Mouse (Mus musculus) left cerebral cortex, adult 6 months (tissue): ENCODE results near the gene Pcnt. TPM values are rescaled to one million over a fixed set of nuclear protein-coding genes. Genes with fewer than 3 reads are reported as not detected.

Experiments
- long read RNA-seq, 2 experiments: library from polyadenylated mRNA; unstranded; transcript quantifications; one replicate each; pipeline ENCODE4 v2.0.0; 2019 to 2020
- polyA plus RNA-seq: library from polyadenylated mRNA; unstranded; fragments of <200 nt; fragmentation: Nextera tagmentation; gene quantifications from 2 replicates; pipeline ENCODE4 v1.2.3, GENCODE M21; 2021

Pcnt gene
- polyA plus RNA-seq = 6.5 and 9.8 TPM in 2 replicates
- long read RNA-seq, experiment 1, partial matches to known transcripts = 30 of 42 reads
- long read RNA-seq, experiment 1, other reads (novel, unspliced or antisense) = 12 of 42 reads
- long read RNA-seq, experiment 2, partial matches to known transcripts = 20 of 26 reads
- long read RNA-seq, experiment 2, other reads (novel, unspliced or antisense) = 5 of 26 reads

GRCm38 (mm10) chr10:76442178-76443088 lies at the start of gene Pcnt:
Pcnt (minus strand) TSS chr10:76442786.

DNA sequence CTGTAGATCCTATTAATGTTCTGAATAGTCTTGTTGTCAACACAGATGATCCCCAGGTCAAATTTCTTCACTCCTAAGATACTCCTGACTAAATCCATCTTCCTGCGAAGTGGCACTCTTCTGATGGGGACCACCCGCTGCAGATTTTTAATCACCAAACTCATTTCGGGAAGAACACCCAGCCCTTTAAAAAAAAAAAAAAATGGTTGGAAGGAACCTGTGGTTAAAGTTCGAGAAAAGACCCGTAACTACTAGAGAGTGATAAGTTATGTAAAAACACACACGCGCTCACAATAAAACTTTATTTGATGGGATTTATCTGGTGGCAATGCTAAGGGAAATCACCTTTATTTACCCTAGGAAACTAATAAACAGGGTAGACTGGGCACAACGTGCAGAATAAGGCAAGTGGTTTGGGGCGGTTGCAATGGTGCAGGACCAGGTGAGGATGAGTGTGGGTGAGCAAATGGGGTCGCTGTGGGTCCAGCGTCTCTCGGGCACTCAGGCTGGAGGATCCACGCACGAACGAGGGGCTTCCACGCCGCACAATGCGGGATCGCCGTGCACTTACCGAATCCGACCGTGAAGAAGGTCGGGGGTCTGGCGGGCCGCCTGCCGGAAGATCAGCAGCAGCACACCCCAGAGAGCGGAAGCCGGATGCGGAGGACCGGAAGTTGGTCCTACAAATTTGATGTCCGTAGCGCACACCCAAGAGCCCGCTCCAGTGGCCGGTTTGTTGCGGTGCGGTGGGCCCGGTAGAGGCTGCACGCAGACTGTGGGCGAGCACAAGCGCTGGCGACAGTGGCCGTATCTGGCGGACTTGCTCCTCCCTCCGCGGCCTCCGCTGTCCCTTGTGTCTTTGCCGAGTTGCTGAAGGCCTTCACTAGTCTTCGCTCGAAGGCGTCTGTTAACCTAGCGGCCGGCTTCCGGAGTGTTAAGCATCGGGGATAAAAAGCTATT lies 25.9 kb upstream of the Pcnt start, which contains the start of the genes Mcm3ap and Ybey:
Gene Mcm3ap, plus strand, starts transcription at position 725 of the 960 bp plus-strand sequence.
Gene Ybey, minus strand, starts transcription at position 912 of the 960 bp plus-strand sequence.

GRCm38 (mm10) chr10:76448851-76449250 lies 6.3 kb upstream of the Pcnt start, which contains the start of gene 2610028H24Rik:
2610028H24Rik (plus strand) TSS chr10:76449081.

DNA sequence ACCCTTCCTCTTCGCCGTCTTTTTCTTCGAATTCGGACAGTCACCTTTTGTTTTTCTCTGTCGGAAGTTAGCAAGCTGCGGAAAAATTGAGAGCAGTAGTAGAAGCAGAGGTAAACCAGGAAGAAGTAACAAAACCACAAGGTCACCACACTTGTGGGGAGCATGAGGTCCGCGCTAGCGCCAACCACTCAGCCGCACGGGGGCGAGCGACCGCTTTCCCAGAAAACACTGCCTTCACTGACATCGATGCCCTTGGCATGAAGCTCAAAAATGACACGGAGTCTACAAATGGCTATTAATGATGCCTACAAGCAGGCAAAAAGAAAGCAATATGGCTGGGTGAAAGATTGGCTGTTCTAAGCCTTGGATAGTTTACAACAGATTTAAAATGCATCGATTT lies 2.3 kb downstream of the Pcnt start, which contains the start of gene AC141477.1:
Gene AC141477.1, minus strand, starts transcription at position 164 of the 400 bp plus-strand sequence.

GRCm38 (mm10) chr10:76344711-76345539 lies 97.7 kb downstream of the Pcnt start, which contains the start of gene Dip2a:
Dip2a (minus strand) TSS chr10:76345291.

Other genes with a start within 250 kb of the Pcnt start
- gene Prmt2, start 204.9 kb downstream of the Pcnt start, polyA plus RNA-seq = 61.9 and 87.9 TPM in 2 replicates
- gene S100b, start 188.9 kb downstream of the Pcnt start, polyA plus RNA-seq = 138 and 155 TPM in 2 replicates
- 17.1 and 35.3 TPM in 2 replicates for gene Dip2a, start 97.5 kb downstream of the Pcnt start, polyA plus RNA-seq
- gene AC141477.1, start 2.3 kb downstream of the Pcnt start, polyA plus RNA-seq = not detected in 2 replicates
- not detected in 2 replicates for gene 2610028H24Rik, start 6.3 kb upstream of the Pcnt start, polyA plus RNA-seq
- 34.4 and 39.8 TPM in 2 replicates for gene Mcm3ap, start 26.1 kb upstream of the Pcnt start, polyA plus RNA-seq
- 3.4 and 3.9 TPM in 2 replicates for gene Ybey, start 26.3 kb upstream of the Pcnt start, polyA plus RNA-seq
- gene Lss, start 88.8 kb upstream of the Pcnt start, polyA plus RNA-seq = 12.4 and 16.4 TPM in 2 replicates
- not detected in 2 replicates for gene Spatc1l, start 119.5 kb upstream of the Pcnt start, polyA plus RNA-seq
- 0.06 TPM in 1 of 2 replicates, not detected in the other for gene Ftcd, start 132.9 kb upstream of the Pcnt start, polyA plus RNA-seq
- 1.3 and 2.7 TPM in 2 replicates for gene Col6a2, start 180.8 kb upstream of the Pcnt start, polyA plus RNA-seq